Mouse (Mus musculus) layer of hippocampus, postnatal 25 days (tissue): ENCODE measurements around the gene Serpina6. TPM values are rescaled to one million over a fixed set of nuclear protein-coding genes. Genes with fewer than 3 reads are reported as not detected.
"Not testable (repeated sequence)": the region's sequence is repeated elsewhere in the genome, so short reads cannot be mapped to it uniquely, and the experiment has no call there.

Experiments used
- DNase-seq, 2 experiments: peaks; one replicate each; pipeline ENCODE4 v3.0.0; 2022; ENCODE audit warnings: mixed read lengths in 2 of 2, low spot score in 1 of 2; ENCODE audit errors: extremely low spot score in 1 of 2
- total RNA-seq, 2 experiments: library from RNA; stranded (reverse); gene quantifications; 2 replicates each; pipeline ENCODE4 v1.2.3; 2021

Gene Serpina6
- not detected for total RNA-seq

DNA sequence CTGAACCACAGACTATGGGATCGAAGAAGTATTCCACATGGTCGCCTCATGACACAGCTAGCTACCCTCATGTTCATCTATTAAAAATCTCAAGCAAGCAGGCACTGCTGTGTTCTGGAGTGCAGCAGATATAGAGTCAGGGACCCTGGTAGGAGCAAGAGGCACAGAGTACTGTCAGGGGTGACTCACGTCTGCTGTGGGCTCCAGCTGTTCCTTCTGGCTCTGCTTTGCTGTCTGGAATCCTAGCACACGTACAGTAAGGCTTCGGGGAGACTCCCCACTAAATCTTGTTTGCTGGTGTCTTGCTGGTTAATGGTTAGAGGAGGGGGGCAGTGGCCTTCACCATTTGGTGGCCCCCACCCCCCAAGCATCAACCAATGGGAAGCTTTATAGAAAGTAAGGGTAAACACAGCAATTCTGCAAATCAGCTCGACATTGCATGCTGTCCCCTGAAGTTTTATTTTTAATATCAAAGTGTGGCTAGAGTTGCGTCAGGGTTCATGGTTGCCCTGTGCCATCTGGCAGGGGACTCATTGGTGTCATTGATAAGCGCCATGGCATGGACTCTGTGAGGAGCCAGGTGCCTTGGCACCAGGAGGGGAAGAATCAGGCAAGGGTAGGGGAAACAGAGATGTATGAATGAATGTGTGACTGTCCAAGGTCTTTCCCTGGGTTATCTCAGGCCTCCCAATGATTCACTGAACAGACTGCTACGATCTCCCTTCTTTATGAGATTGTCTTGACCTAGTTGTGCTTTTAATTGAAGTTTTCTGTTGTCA, at the start of gene Serpina6:
Gene Serpina6, minus strand, starts transcription at position 365 of the 779 bp plus-strand sequence.
- DNase-seq: no peak

DNA sequence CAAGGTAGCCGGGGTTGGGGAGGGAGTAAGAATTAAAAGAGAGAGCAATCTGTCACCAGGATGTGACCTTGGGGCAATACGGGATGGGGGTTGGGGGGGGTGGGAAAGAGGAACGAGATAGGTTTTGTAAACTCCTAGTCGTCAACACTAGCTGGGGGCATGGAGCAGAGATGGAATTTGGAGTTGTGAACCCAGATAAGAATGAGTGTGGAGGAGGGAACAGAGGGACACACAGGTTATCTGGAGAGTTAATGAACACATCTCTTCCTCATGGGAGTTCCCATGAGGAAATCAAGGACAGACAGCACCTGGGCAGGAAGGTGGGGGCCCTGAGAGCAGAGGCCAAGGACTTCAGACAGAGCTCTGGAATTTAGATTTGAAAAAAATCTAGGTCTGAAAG, 49.1 kb upstream of the Serpina6 start:
- DNase-seq: no peak

DNA sequence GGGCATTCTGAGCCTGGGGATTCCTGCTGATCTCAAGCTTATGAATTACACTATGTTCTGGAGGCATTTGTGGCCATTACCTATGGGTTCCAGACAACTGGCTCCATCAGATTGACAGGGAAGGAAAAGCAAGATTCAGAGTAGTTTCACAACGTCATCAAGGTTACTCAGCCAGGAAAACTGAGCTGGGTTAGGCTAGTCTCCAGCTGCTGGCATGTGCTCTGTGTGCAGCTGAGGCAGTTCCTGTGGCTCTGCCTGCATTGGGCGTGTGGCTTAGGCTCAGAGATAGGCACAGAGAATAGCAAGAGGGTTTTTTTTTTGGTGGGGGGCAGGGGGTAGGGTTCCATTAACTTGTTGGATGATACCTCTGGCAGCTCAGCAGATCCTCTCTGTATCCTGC, 48.5 kb upstream of the Serpina6 start:
- DNase-seq: no peak

DNA sequence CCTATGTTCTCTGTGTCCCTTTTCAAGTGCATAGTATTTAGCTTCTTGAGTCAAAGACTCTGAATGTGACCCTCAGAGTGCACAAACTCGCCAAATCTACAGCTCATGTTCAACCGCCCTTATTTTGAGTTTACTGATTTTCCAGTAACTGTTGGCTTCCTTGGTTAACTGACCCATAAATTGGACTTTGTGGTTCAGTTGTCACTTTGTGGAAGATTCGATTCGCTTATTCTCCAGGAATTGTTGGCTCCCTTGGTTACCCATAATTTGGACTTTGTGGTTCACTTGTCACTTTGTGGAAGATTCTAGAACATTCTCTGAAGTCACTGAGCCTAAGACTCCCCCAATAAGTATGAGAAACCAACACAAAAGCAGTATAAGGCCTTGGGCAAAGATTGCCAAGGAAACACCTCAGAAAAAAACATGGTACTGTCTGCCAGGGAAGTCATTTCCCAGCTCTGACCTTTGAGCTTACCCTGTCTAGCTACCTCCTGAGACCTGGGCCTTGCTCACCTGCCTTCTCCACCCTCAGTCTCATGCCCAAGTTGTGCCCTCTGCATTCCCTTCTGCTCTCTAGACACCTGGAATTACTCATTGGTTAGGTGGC, 43.2 kb upstream of the Serpina6 start:
- no peak for DNase-seq

DNA sequence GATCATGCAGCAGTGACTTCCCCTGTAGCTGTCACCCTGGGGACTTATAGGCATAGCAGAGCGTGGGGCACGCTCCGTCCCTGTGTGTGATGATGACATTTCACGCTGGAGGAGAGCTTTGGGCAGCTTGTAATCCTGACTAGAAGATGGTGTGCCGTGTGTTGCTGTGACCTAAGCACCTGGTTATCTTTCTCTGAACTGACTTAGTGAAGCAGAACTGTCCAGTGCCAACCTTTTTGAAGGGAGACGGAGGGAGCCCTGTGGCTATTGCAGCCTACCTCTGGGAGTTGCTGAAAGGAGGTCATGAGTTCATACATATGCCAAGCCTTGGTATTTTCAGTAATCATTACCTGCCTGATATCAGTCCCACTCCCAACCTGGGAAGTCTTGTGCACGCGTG, 38.4 kb upstream of the Serpina6 start, which contains the start of gene Serpina1f:
Gene Serpina1f, minus strand, starts transcription at position 101 of the 400 bp plus-strand sequence.
- no peak for DNase-seq

DNA sequence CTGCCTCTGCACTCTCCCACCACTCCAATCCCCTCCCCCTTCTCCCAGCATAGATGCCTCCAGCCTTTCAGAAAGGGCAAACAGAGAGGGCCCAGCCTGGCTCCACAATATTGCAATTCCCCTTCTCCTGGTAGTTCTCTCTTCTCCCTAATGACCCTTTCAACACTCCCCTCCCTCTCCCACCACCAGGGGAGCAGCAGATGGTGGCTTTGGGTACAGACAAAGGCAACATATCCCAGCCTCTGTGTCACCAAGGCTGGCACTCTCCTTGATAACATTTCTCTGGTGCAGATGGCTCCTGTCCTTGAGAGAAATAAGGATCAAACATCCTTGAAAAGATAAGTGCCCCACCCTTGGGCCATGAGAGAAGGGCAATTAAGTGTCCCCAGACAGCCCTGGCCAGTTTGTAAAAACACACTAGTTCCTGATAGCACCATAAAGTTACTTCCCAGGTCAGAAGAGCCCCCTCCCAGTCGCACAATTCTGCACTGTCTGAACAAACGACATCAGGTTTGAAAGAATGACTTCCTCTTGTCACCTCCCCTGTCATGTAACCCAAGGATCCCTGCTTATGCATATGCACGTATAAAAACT, 31.3 kb upstream of the Serpina6 start:
- DNase-seq: no peak

DNA sequence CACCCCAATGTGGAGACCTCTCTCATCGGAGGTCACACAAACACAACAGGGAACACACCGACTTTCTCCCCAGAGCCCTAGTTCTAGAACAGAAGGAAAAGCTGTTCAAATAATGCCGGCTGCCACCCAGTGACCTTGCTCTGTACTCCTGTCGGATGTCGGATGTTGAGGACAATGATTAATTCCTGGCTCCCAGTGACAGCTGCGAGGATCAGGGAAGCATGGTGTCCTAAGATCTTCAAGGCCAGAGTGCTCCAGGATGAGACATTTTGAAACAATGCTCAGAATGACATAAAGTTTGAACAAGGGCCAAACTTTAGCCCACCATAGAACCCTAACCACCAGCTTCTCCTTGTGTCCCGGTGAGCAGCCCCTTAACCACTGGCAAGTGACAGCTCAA, 30.0 kb upstream of the Serpina6 start:
- DNase-seq: no peak

DNA sequence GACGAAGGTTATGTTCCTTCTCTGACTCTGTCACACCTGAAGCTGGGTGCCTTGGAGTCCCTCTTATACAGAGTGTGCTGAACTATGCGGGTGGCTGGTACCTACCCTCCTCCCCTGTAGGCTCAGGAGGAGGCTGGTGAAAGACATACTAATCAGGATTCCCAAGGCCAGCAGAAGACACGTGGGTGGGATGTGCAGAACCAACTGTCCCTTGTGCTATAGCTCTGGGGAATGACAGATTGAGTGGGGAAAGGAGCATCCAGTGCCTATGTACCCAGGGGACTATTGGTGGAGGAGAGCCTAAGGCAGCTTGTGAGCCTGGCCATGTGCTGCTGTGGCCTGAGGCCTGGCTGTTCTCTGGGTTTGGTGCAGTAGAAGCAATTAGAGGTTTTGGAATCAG, 29.0 kb upstream of the Serpina6 start:
- peak in 1 of 2 experiments; percentile 27 for DNase-seq

DNA sequence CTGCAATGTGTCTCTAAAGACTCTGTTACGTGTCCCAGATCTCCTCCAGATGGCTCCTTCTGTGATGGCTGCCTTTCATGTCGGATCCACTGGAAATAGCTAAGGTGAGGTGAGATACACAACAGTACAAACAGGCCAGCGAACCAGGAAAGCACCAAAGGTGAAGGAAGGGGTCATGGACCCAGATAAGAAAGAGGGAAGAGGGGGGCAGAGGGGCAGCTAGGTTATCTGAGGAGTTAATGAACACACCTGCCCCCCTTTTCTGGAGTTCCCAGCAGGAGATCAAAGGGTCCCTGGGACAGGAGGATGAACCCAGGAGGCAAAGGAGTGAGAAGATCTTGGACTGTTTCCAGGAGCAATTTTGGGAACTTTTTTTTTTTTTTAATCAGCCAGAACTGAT, 28.4 kb upstream of the Serpina6 start:
- DNase-seq: no peak

DNA sequence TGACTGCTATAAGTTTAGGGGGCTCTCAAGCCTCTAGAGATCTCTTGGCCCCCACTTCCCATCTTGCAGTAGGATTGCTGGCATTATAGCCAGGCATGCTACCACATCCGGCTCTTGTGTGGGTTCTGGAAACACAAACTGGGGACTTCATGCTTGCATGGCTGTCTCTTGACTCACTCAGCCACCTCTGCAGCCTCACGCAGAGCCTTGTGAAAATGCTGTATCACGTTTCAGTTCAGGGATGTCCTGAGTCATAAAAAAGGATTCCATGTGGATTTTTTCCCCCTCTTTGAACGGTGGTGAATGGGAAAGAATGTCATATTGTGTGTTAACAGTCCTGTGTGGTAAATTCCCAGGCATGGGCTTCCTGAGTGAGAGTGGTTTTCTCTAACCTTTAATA, 26.8 kb upstream of the Serpina6 start:
- DNase-seq: no peak

DNA sequence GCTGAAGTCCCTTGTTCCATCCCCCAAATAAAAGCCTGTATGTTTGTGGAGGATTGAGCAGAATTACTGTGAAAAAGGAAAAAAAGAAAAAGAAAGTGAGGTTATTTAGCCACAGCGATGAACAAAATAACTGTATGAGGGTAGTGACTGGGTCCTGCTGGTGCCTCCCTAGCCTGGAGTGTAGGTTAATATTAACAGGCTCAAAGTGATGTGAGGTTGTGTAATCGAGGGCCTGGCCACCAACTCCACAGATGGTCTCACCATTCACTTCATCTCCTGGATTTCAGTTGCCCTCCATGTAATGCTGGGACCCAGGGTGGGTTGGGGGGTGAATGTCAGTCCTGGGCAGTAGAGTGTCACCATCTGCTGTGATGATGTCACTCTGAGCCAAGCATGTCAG, 24.7 kb upstream of the Serpina6 start:
- DNase-seq: no peak

DNA sequence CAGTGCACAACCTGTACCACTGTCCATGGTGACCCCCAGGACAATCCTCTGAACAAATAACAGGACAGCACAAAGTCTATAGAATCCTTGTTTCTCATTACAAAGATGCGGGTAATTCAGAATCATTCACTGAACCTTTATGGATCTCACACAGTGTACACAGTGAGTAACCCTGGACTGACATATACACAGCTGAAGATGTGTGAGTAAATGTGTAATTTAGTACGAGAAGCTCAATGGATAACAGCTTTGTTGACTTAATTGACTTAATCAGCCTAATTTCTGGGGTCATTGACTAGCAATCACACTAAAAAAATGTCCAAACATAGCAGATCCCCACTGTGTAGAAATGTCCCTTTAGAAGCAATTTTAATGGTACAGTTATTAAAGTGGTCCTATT, 24.2 kb upstream of the Serpina6 start:
- no peak for DNase-seq

DNA sequence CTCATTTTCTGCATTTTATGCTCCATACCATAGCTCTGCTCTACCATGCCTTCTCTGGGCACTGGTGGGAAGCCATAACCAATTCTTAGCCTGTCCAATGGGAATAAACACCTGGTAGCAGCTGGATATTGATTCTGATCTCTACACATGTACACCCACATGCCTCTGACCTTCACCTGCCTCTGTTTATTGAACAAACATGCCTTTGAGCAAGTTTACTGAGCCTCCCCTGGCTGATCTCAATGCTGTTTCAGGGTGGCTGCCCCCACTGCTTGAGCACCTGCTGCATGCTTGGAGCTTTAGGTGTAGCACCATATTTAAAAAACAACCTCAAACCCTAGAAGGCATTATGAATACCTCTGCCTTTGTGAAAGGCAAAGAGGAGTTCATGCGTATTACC, 22.8 kb upstream of the Serpina6 start:
- DNase-seq: not testable (repeated sequence)

DNA sequence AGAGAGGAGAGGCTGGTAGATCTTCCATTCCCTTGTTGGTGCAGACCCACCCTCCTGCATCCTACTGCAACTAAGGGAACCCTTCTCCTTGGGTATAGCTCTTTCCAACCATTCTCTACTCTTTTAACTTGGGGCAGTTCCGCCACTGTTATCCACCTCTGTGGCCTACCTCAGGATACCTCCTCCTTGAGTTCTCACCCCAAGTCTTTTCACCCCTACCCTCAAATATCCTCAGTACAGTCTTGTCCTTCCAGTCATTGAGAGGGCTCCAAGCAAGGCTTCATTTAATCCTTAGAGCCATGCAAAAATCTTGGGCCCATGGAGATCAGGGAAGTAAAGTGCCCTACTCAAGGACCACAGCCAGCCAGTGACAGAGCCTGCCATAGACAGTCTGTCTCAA, 19.0 kb upstream of the Serpina6 start, which contains the start of gene Serpina16:
Gene Serpina16, minus strand, starts transcription at position 101 of the 400 bp plus-strand sequence.
- no peak for DNase-seq

DNA sequence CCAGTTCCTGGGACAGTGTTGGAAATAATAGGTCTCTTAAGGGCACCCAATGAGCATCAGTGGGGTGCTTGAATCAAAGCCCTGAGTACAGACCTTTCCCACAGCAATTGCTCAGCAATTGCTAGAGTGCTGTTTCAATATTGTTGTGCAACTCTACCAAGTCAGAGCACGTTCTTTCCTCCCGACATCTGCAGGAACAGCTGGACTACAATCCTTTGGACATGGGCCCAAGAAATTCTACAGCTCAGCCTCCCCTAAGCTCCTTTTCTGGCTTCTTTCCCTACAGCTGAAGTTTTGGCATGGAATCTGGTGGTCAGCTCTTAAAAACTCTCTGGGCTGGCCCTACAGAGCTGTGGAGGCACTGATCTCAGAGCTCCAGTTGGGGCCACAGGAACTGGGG, 16.2 kb upstream of the Serpina6 start:
- no peak for DNase-seq

DNA sequence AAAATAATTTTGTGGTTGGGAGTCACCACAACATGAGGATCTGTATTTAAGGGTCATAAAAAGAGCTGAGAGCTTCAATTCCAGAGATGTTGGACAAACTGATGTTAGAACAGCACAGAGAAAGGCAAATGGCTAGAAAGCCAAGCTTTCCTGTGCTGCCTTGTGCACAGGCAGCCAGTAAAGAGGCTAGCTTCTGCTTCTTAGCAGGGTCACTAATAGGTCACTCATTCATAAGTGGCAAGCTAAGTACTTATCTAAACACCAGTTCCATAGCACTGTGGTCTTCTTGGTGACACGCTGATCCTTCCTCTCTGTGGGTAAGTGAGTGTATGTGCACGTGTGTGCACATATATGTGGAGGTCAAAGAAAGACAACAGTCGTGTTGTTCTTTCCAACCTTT, 14.5 kb upstream of the Serpina6 start:
- DNase-seq: no peak

DNA sequence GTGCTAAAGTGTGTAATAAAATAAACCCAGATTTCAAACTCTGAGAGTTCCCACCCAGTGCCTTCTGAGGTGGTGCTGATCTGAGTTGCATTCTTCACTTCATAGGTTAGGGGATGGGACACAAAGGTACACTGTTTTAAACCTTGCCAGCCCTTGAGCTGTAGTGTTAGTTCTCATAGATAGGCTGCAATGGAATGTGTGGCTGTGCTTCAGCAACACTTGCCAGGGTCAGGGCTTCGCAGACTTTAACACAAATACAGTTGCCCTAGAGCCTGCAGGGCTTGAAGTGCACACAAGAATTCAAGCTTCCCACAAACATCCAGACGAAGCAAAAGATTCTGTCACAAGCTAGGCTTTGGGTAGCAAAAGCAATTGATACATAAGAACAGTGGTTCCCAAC, 14.0 kb upstream of the Serpina6 start:
- no peak for DNase-seq

DNA sequence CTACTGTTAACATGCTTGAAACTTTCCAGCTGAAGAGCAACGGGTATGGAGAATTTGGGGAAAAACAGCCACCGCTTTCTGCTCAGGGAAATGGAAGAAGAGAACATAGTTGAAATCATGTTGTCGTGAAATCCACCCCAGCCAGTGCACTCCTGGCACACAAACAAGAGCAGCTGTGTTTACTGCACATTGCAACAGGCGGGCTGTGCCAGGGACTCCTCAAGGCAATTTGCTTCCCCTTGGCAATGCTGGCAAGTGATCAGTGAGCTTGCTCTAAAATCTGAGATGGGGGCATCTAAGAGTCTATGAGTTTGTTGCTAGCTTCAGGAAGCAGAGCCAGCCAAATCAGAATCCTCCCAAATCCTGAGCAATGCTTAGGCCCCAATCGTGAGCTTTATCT, 13.3 kb upstream of the Serpina6 start:
- peak; percentile 14 to 25 for DNase-seq

DNA sequence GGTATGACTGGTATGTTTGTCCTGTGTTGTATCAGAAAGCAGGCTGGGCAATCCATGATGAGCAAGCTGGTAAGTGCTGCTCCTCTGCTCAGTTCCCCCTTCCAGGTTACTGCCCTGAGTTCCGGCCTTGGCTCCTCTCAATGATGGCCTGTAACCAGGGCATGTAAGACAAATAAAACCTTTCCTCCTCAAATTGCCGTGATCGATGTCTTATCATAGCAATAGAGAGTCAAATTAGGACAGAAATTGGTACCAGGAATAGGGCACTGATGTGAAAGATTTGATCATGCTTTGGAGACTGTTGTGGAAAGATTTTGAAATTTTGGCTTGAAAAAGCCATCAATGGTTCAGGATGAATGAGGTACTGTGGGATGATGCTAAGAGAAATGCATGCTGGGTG, 8.3 kb upstream of the Serpina6 start:
- no peak for DNase-seq

DNA sequence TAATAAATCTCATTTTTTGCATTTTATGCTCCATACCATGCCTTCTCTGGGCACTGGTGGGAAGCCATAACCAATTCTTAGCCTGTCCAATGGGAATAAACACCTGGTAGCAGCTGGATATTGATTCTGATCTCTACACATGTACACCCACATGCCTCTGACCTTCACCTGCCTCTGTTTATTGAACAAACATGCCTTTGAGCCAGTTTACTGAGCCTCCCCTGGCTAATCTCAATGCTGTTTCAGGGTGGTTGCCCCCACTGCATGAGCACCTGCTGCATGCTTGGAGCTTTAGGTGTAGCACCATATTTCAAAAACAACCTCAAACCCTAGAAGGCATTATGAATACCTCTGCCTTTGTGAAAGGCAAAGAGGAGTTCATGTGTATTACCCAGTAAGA, 5.0 kb upstream of the Serpina6 start:
- not testable (repeated sequence) for DNase-seq

DNA sequence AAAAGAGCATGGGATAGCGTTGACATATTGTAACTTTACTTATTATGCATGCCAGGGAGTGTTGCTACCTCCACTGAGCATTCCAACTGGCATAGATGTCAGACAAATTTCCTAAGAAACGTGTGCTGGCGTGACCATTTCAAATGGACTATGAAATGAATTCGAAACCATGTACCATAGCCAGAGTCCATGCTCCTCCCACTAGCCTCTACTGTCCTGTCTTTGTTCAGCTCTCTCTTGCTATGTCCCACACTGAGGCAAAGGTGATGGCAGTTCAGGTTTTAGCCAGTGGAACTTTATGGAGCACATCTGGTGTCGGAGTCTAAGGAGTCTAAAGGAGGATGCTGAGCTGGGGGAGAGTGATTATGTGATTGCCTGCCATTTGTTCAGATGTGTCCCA, 3.1 kb upstream of the Serpina6 start:
- DNase-seq: no peak

DNA sequence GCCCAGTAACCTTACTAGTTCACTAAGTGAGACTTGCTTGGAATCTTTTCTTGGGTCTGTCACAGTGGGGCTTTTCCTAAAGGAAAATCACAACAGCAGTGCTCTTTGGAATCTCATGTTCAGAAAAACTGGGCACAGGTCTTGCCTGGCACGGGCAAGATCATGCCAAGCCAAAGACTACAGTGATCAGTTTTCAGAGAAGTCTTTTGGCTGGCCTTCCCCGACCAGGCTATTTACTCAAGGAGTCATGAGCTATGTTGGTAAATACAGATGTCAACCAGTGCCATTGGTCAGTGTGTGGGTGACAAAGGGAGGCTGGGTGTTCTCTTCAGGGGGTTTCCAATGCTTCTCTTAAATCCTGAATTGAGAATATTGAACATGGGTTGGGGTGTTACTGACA, 2.2 kb upstream of the Serpina6 start:
- no peak for DNase-seq
